Mouse (Mus musculus): Measurements from ENCODE around the gene Calm3.

DNA sequence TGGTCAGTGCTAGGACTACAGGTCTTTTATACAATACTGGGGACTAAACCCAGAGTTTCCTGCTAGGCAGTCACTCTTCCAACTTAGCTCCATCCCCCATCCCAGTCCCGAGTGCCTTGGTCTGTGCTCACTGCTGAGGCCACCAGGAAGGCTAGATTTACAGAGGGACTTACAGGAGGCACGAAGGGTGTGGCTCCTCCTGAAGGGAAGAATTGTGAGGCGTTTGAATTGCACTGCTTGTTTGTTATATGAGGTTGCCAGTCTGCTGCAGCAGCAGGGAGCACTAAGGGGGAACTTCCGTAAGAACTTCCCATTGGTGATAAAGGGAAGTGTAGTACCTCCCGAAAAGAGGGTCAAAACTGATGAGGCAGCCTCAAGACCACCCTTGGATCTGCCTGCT is 43.3 kb downstream of the Calm3 start:
- TF ChIP-seq CTCF (conservative IDR thresholded peaks at IDR 0.05; ENCODE audit: insufficient read depth, insufficient read length, low read depth, low read length) (no peak), POLR2A (IDR thresholded peaks at IDR 0.05; ENCODE audit: low read depth, low read length) (no peak)
